Mouse (Mus musculus): ENCODE results near the gene Washc4. TPM values are rescaled to one million over a fixed set of nuclear protein-coding genes. Genes with fewer than 3 reads are reported as not detected.

Washc4 gene
- polyA plus RNA-seq, 1 experiment from 2014 or later, result 23.9 TPM

- Histone ChIP-seq H3K4me2 (no peak overlapping the region), H3K36me3 (peaks cover 83% of the 10 kb centered on the region), H3K9me3 (no peaks in the 10 kb centered on the region), H3K4me3 (no peak overlapping the region), H3K9ac (no peak overlapping the region), H3K27me3 (replicated peaks) (no peaks in the 10 kb centered on the region), H3K27ac (replicated peaks) (no peak overlapping the region), H3K4me1 (peaks cover 13% of the 10 kb centered on the region)
- no peak for ATAC-seq (ENCODE audit: extremely low read depth, insufficient number of reproducible peaks, low FRiP score, low TSS enrichment)
- 86% methylated on average over 10 of the region's 10 CpGs for WGBS
Observed at GRCm38 (mm10) chr10:83603956-83604564, 60.5 kb downstream of the Washc4 start.

GRCm38 (mm10) chr10:83605637-83606183, 62.2 kb downstream of the Washc4 start:
- 86% methylated on average over 8 of the region's 8 CpGs for WGBS
- Histone ChIP-seq H3K27me3 (replicated peaks) (no peaks in the 10 kb centered on the region), H3K9ac (no peak overlapping the region), H3K4me2 (no peak overlapping the region), H3K9me3 (no peaks in the 10 kb centered on the region), H3K36me3 (peaks cover 82% of the 10 kb centered on the region), H3K4me1 (peaks cover 8% of the 10 kb centered on the region), H3K4me3 (no peak overlapping the region), H3K27ac (replicated peaks) (no peak overlapping the region)
- no peak for ATAC-seq (ENCODE audit: extremely low read depth, insufficient number of reproducible peaks, low FRiP score, low TSS enrichment)

GRCm38 (mm10) chr10:83607111-83607510, 63.6 kb downstream of the Washc4 start:
- peaks cover 82% of the 10 kb centered on the region for H3K36me3 ChIP-seq
- H3K27me3 ChIP-seq (replicated peaks), result no peaks in the 10 kb centered on the region
- no peak for ATAC-seq (ENCODE audit: extremely low read depth, insufficient number of reproducible peaks, low FRiP score, low TSS enrichment)
- H3K4me3 ChIP-seq, result no peak overlapping the region
- whole genome bisulfite sequencing, result 94% methylated on average over 3 of the region's 3 CpGs
- no peaks in the 10 kb centered on the region for H3K4me1 ChIP-seq
- H3K9ac ChIP-seq, result no peak overlapping the region
- no peak overlapping the region for H3K4me2 ChIP-seq
- H3K27ac ChIP-seq (replicated peaks), result no peak overlapping the region
- no peaks in the 10 kb centered on the region for H3K9me3 ChIP-seq

- WGBS, result 79% methylated on average over 8 of the region's 8 CpGs
- ATAC-seq (ENCODE audit: extremely low read depth, insufficient number of reproducible peaks, low FRiP score, low TSS enrichment), result no peak
- H3K27ac ChIP-seq (replicated peaks), result no peak overlapping the region
- no peaks in the 10 kb centered on the region for H3K4me1 ChIP-seq
- H3K4me3 ChIP-seq, result no peak overlapping the region
- no peak overlapping the region for H3K9ac ChIP-seq
- peaks cover 86% of the 10 kb centered on the region for H3K36me3 ChIP-seq
- H3K4me2 ChIP-seq, result no peak overlapping the region
- H3K9me3 ChIP-seq, result no peaks in the 10 kb centered on the region
- no peaks in the 10 kb centered on the region for H3K27me3 ChIP-seq (replicated peaks)
Observed at GRCm38 (mm10) chr10:83608596-83608995, 65.0 kb downstream of the Washc4 start.

GRCm38 (mm10) chr10:83610518-83610917, 67.0 kb downstream of the Washc4 start:
- no peaks in the 10 kb centered on the region for H3K27me3 ChIP-seq (replicated peaks)
- WGBS, result 94% methylated on average over 7 of the region's 7 CpGs
- no peak overlapping the region for H3K27ac ChIP-seq (replicated peaks)
- ATAC-seq (ENCODE audit: extremely low read depth, insufficient number of reproducible peaks, low FRiP score, low TSS enrichment), result no peak
- H3K4me1 ChIP-seq, result peaks cover 9% of the 10 kb centered on the region
- no peak overlapping the region for H3K9ac ChIP-seq
- no peaks in the 10 kb centered on the region for H3K9me3 ChIP-seq
- peaks cover 82% of the 10 kb centered on the region for H3K36me3 ChIP-seq
- no peak overlapping the region for H3K4me2 ChIP-seq
- H3K4me3 ChIP-seq, result no peak overlapping the region

GRCm38 (mm10) chr10:83611863-83612262, 68.3 kb downstream of the Washc4 start:
- WGBS, result 89% methylated on average over 5 of the region's 5 CpGs
- H3K27me3 ChIP-seq (replicated peaks), result no peaks in the 10 kb centered on the region
- no peak overlapping the region for H3K27ac ChIP-seq (replicated peaks)
- peaks cover 12% of the 10 kb centered on the region for H3K4me1 ChIP-seq
- ATAC-seq (ENCODE audit: extremely low read depth, insufficient number of reproducible peaks, low FRiP score, low TSS enrichment), result no peak
- no peak overlapping the region for H3K9ac ChIP-seq
- H3K4me2 ChIP-seq, result no peak overlapping the region
- H3K36me3 ChIP-seq, result peaks cover 81% of the 10 kb centered on the region
- H3K4me3 ChIP-seq, result no peak overlapping the region
- no peaks in the 10 kb centered on the region for H3K9me3 ChIP-seq

GRCm38 (mm10) chr10:83612648-83613215, 69.2 kb downstream of the Washc4 start:
- Histone ChIP-seq H3K9me3 (no peaks in the 10 kb centered on the region), H3K4me1 (peaks cover 12% of the 10 kb centered on the region), H3K36me3 (peaks cover 78% of the 10 kb centered on the region), H3K4me2 (no peak overlapping the region), H3K4me3 (no peak overlapping the region), H3K9ac (no peak overlapping the region), H3K27ac (replicated peaks) (no peak overlapping the region), H3K27me3 (replicated peaks) (no peaks in the 10 kb centered on the region)
- ATAC-seq (ENCODE audit: extremely low read depth, insufficient number of reproducible peaks, low FRiP score, low TSS enrichment), result no peak
- WGBS, result 93% methylated on average over 14 of the region's 14 CpGs

- 56% methylated on average over 10 of the region's 10 CpGs for whole genome bisulfite sequencing
- Histone ChIP-seq H3K9me3 (no peaks in the 10 kb centered on the region), H3K4me1 (peaks cover 12% of the 10 kb centered on the region), H3K27ac (replicated peaks) (no peak overlapping the region), H3K4me2 (no peak overlapping the region), H3K27me3 (replicated peaks) (no peaks in the 10 kb centered on the region), H3K4me3 (no peak overlapping the region), H3K36me3 (peaks cover 58% of the 10 kb centered on the region), H3K9ac (no peak overlapping the region)
- ATAC-seq (ENCODE audit: extremely low read depth, insufficient number of reproducible peaks, low FRiP score, low TSS enrichment), result no peak
Observed at GRCm38 (mm10) chr10:83617366-83617765, 73.8 kb downstream of the Washc4 start.

GRCm38 (mm10) chr10:83618819-83619440, 75.4 kb downstream of the Washc4 start:
- H3K36me3 ChIP-seq, result peaks cover 48% of the 10 kb centered on the region
- H3K4me3 ChIP-seq, result no peak overlapping the region
- ATAC-seq (ENCODE audit: extremely low read depth, insufficient number of reproducible peaks, low FRiP score, low TSS enrichment), result no peak
- H3K9me3 ChIP-seq, result no peaks in the 10 kb centered on the region
- H3K9ac ChIP-seq, result no peak overlapping the region
- H3K4me2 ChIP-seq, result no peak overlapping the region
- peaks cover 12% of the 10 kb centered on the region for H3K4me1 ChIP-seq
- WGBS, result 81% methylated on average over 12 of the region's 12 CpGs
- H3K27ac ChIP-seq (replicated peaks), result no peak overlapping the region
- no peaks in the 10 kb centered on the region for H3K27me3 ChIP-seq (replicated peaks)

- Histone ChIP-seq H3K36me3 (peaks cover 51% of the 10 kb centered on the region), H3K9me3 (no peaks in the 10 kb centered on the region), H3K27ac (replicated peaks) (no peak overlapping the region), H3K27me3 (replicated peaks) (no peaks in the 10 kb centered on the region), H3K4me2 (no peak overlapping the region), H3K4me3 (no peak overlapping the region), H3K4me1 (peaks cover 4% of the 10 kb centered on the region; the same call in 1 of the 2 replicates), H3K9ac (no peak overlapping the region)
- 91% methylated on average over 24 of the region's 24 CpGs for WGBS
- ATAC-seq (ENCODE audit: extremely low read depth, insufficient number of reproducible peaks, low FRiP score, low TSS enrichment), result no peak
Observed at GRCm38 (mm10) chr10:83620350-83621055, 77.0 kb downstream of the Washc4 start.

GRCm38 (mm10) chr10:83624065-83624464, 80.5 kb downstream of the Washc4 start:
- H3K36me3 ChIP-seq, result peaks cover 74% of the 10 kb centered on the region
- H3K9me3 ChIP-seq, result no peaks in the 10 kb centered on the region
- WGBS, result 77% methylated on average over 8 of the region's 8 CpGs

More at GRCm38 (mm10) chr10:83624065-83624464, 80.5 kb downstream of the Washc4 start:
- Histone ChIP-seq H3K4me3 (no peak overlapping the region), H3K9ac (no peak overlapping the region), H3K27ac (replicated peaks) (no peak overlapping the region), H3K4me1 (no peaks in the 10 kb centered on the region), H3K27me3 (replicated peaks) (no peaks in the 10 kb centered on the region), H3K4me2 (no peak overlapping the region)
- ATAC-seq (ENCODE audit: extremely low read depth, insufficient number of reproducible peaks, low FRiP score, low TSS enrichment), result no peak

Data from heart, embryonic 13.5 days (tissue).